Mouse (Mus musculus) CH12.LX (cell line): Measurements from ENCODE around the gene Ralgapb. TPM values are rescaled to one million over a fixed set of nuclear protein-coding genes. Genes with fewer than 3 reads are reported as not detected.

Source experiments
- DNase-seq: peaks from one replicate; pipeline ENCODE4 v3.0.0-alpha.2; 2013; ENCODE audit errors: extremely low read depth
- H3K27ac ChIP-seq: 2 replicates; pipeline ENCODE4 v1.5.1; 2012; ENCODE audit warnings: low read depth, mild to moderate bottlenecking, control low read depth, moderate library complexity; ENCODE audit not compliant: insufficient read depth
- H3K27me3 ChIP-seq: replicated peaks from 2 replicates; pipeline ENCODE3; 2012; ENCODE audit warnings: inconsistent platforms
- H3K36me3 ChIP-seq, 2 experiments: replicated peaks in 1 of 2; 2 replicates each; pipeline versions ENCODE3 to v1.6.1; 2012; ENCODE audit warnings: inconsistent platforms in 1 of 2, low read length in 1 of 2, mild to moderate bottlenecking in 1 of 2, mixed read lengths in 1 of 2, moderate library complexity in 1 of 2; ENCODE audit not compliant: control insufficient read depth in 1 of 2, insufficient read depth in 1 of 2
- H3K4me1 ChIP-seq, 2 experiments: 2 replicates each; pipeline ENCODE4 v1.6.1; 2012; ENCODE audit warnings: inconsistent platforms in 1 of 2, moderate library complexity in 1 of 2; ENCODE audit not compliant: insufficient read depth in 2 of 2, control insufficient read depth in 1 of 2
- H3K4me2 ChIP-seq: 2 replicates; pipeline ENCODE4 v1.6.1; 2012; ENCODE audit warnings: low read depth, mild to moderate bottlenecking, control low read depth; ENCODE audit not compliant: poor library complexity, insufficient read depth, severe bottlenecking
- H3K4me3 ChIP-seq, 3 experiments: fragments of 150-350 bp in 1 of 3; sonication (generic) in 1 of 3; replicated peaks in 1 of 3; 2 replicates each; pipeline versions ENCODE3 to v1.5.1; 2011 to 2012; ENCODE audit warnings: low read depth in 2 of 3, low read length in 2 of 3, mild to moderate bottlenecking in 2 of 3, moderate library complexity in 2 of 3, control low read depth in 1 of 3, improper control_type of control experiment in 1 of 3, inconsistent platforms in 1 of 3, mixed read lengths in 1 of 3; ENCODE audit not compliant: poor library complexity in 1 of 3
- H3K79me2 ChIP-seq: replicated peaks from 2 replicates; pipeline ENCODE4 v1.6.1; 2012; ENCODE audit warnings: mild to moderate bottlenecking, moderate library complexity; ENCODE audit not compliant: control insufficient read depth, poor library complexity, insufficient read depth, severe bottlenecking; ENCODE audit errors: extremely low read depth
- H3K9ac ChIP-seq: 2 replicates; pipeline ENCODE4 v1.6.1; 2012; ENCODE audit warnings: low read depth, mild to moderate bottlenecking, control low read depth, moderate library complexity; ENCODE audit not compliant: insufficient read depth
- H3K9me3 ChIP-seq: replicated peaks from 2 replicates; pipeline ENCODE3; 2012; ENCODE audit warnings: low read length, inconsistent platforms, mixed read lengths
- CHD1 ChIP-seq: IDR thresholded peaks from 2 replicates; pipeline ENCODE4 v1.6.1; 2012; ENCODE audit warnings: low read depth, low read length, improper control_type of control experiment, inconsistent platforms
- CHD2 ChIP-seq: IDR thresholded peaks from 2 replicates; pipeline ENCODE4 v1.6.1; 2011; ENCODE audit warnings: low read length, improper control_type of control experiment
- CTCF ChIP-seq, 2 experiments: IDR thresholded peaks in 1 of 2; conservative IDR thresholded peaks in 1 of 2; 2 replicates each; pipeline ENCODE4 v1.5.1; 2011 to 2012; ENCODE audit warnings: low read depth in 2 of 2, low read length in 2 of 2, improper control_type of control experiment in 1 of 2, inconsistent platforms in 1 of 2, mild to moderate bottlenecking in 1 of 2, moderate library complexity in 1 of 2
- E2F4 ChIP-seq: IDR thresholded peaks from 2 replicates; pipeline ENCODE4 v1.6.1; 2011; ENCODE audit warnings: low read depth, low read length, improper control_type of control experiment; ENCODE audit not compliant: insufficient replicate concordance
- ELF1 ChIP-seq: IDR thresholded peaks from 2 replicates; pipeline ENCODE4 v1.6.1; 2014; ENCODE audit warnings: low read depth, mild to moderate bottlenecking, inconsistent platforms, low read length, improper control_type of control experiment
- EP300 ChIP-seq: IDR thresholded peaks from 2 replicates; pipeline ENCODE4 v1.6.1; 2011; ENCODE audit warnings: low read length, improper control_type of control experiment
- ETS1 ChIP-seq: conservative IDR thresholded peaks from 2 replicates; pipeline ENCODE4 v1.6.1; 2012; ENCODE audit warnings: low read depth, mild to moderate bottlenecking, inconsistent platforms, low read length, improper control_type of control experiment, moderate library complexity
- KAT2A ChIP-seq: IDR thresholded peaks from 2 replicates; pipeline ENCODE4 v1.6.1; 2012; ENCODE audit warnings: low read length, improper control_type of control experiment, inconsistent platforms; ENCODE audit not compliant: insufficient replicate concordance
- MAFK ChIP-seq: IDR thresholded peaks from 2 replicates; pipeline ENCODE4 v1.6.1; 2011; ENCODE audit warnings: low read length, improper control_type of control experiment; ENCODE audit not compliant: insufficient replicate concordance
- MAX ChIP-seq: IDR thresholded peaks from 2 replicates; pipeline ENCODE4 v1.6.1; 2011; ENCODE audit warnings: low read length, improper control_type of control experiment
- MAZ ChIP-seq: IDR thresholded peaks from 2 replicates; pipeline ENCODE4 v1.6.1; 2012; ENCODE audit warnings: low read depth, mild to moderate bottlenecking, inconsistent platforms, low read length, improper control_type of control experiment, moderate library complexity
- NRF1 ChIP-seq: IDR thresholded peaks from 2 replicates; pipeline ENCODE4 v1.6.1; 2014; ENCODE audit warnings: low read depth, mild to moderate bottlenecking, inconsistent platforms, low read length, improper control_type of control experiment, moderate library complexity
- PAX5 ChIP-seq: IDR thresholded peaks from 2 replicates; pipeline ENCODE4 v1.6.1; 2012; ENCODE audit warnings: low read length, inconsistent platforms, mixed read lengths
- POLR2AphosphoS2 ChIP-seq: IDR thresholded peaks from 2 replicates; pipeline ENCODE4 v1.6.1; 2011; ENCODE audit warnings: low read depth, low read length, improper control_type of control experiment
- RAD21 ChIP-seq: IDR thresholded peaks from 2 replicates; pipeline ENCODE4 v1.6.1; 2011; ENCODE audit warnings: low read depth, mild to moderate bottlenecking, low read length, improper control_type of control experiment, moderate library complexity
- RCOR1 ChIP-seq: conservative IDR thresholded peaks from 2 replicates; pipeline ENCODE4 v1.6.1; 2012; ENCODE audit warnings: low read depth, mild to moderate bottlenecking, inconsistent platforms, low read length, improper control_type of control experiment
- SMC3 ChIP-seq: IDR thresholded peaks from 2 replicates; pipeline ENCODE4 v1.6.1; 2011; ENCODE audit warnings: low read depth, low read length, improper control_type of control experiment
- TCF12 ChIP-seq: IDR thresholded peaks from 2 replicates; pipeline ENCODE4 v1.6.1; 2014; ENCODE audit warnings: low read depth, mild to moderate bottlenecking, inconsistent platforms, low read length, improper control_type of control experiment
- UBTF ChIP-seq: IDR thresholded peaks from 2 replicates; pipeline ENCODE4 v1.6.1; 2012; ENCODE audit warnings: low read depth, mild to moderate bottlenecking, inconsistent platforms, low read length, improper control_type of control experiment, moderate library complexity
- USF2 ChIP-seq: conservative IDR thresholded peaks from 2 replicates; pipeline ENCODE4 v1.6.1; 2011; ENCODE audit warnings: low read depth, low read length, improper control_type of control experiment
- ZMIZ1 ChIP-seq: IDR thresholded peaks from 2 replicates; pipeline ENCODE4 v1.6.1; 2012; ENCODE audit warnings: low read depth, mild to moderate bottlenecking, inconsistent platforms, low read length, improper control_type of control experiment
- ZNF384 ChIP-seq: IDR thresholded peaks from 2 replicates; pipeline ENCODE4 v1.6.1; 2012; ENCODE audit warnings: low read depth, low read length, improper control_type of control experiment, inconsistent platforms
- dilution Hi-C: fragments of 300-500 bp; cut with MboI; formaldehyde crosslinking; loops from 2 replicates; pipeline ENCODE4 v1.14.3; 2020; ENCODE audit warnings: low sequenced_read_pairs; ENCODE audit not compliant: extremely low pct_unique_long_range_greater_than_20kb, extremely low pct_ligation_motif_present
- in situ Hi-C: fragments of 300-500 bp; cut with MboI; formaldehyde crosslinking; loops from 3 replicates; pipeline ENCODE4 v1.14.3; 2019; ENCODE audit warnings: low sequenced_read_pairs, low pct_ligation_motif_present, low pct_unique_long_range_greater_than_20kb, mixed read lengths
- polyA plus RNA-seq: library from polyadenylated mRNA; unstranded; fragments of >175 nt; gene quantifications from 2 replicates; pipeline ENCODE4 v1.2.1, GENCODE M21; 2012; ENCODE audit warnings: low read depth; ENCODE audit not compliant: insufficient read length
- total RNA-seq, 2 experiments: library from RNA; depleted of rRNA; stranded (reverse); fragments of 300-350 nt in 1 of 2; fragments of >200 nt in 1 of 2; gene quantifications; 2 replicates each; pipeline ENCODE4 v1.2.3; 2012 to 2014

The Ralgapb gene
- total and polyA plus RNA-seq, 3 experiments: 10.7 to 18.4 (median 12.9) TPM

- peaks cover 5% of the 10 kb centered on the region for H3K27me3 ChIP-seq
- no peak overlapping the region for H3K4me2 ChIP-seq
- H3K79me2 ChIP-seq: no peaks in the 10 kb centered on the region
- no peak for DNase-seq
- dilution Hi-C loops (no loop called here), in situ Hi-C loops (no loop called here)
- no peaks in the 10 kb centered on the region for H3K9me3 ChIP-seq
- no peaks in the 10 kb centered on the region for H3K4me1 ChIP-seq
- TF ChIP-seq ZNF384 (no peak), CHD2 (no peak), NRF1 (no peak), ZMIZ1 (no peak), CTCF (conservative IDR thresholded peaks at IDR 0.05 in 1 of 2, IDR thresholded peaks at IDR 0.05 in 1 of 2; ENCODE audit: low read depth in 2 of 2, low read length in 2 of 2) (no peak), USF2 (no peak), ELF1 (no peak), MAZ (no peak), MAFK (no peak), RAD21 (no peak), RCOR1 (no peak), ETS1 (no peak), EP300 (no peak), TCF12 (no peak), UBTF (no peak), SMC3 (no peak)
- H3K27ac ChIP-seq: no peak overlapping the region
- H3K36me3 ChIP-seq: peaks cover 3 to 18% of the 10 kb centered on the region in 2 experiments
- no peak overlapping the region for H3K9ac ChIP-seq
- no peak overlapping the region for H3K4me3 ChIP-seq
Observed at GRCm38 (mm10) chr2:158503226-158503625, 93.6 kb downstream of the Ralgapb start.

- Histone ChIP-seq H3K36me3 (peaks cover 3 to 14% of the 10 kb centered on the region in 2 experiments), H3K4me3 (no peak overlapping the region), H3K4me2 (no peak overlapping the region), H3K9ac (no peak overlapping the region), H3K9me3 (no peaks in the 10 kb centered on the region), H3K27ac (no peak overlapping the region)
- dilution Hi-C loops: no loop called here
- no peak for DNase-seq
- TF ChIP-seq RAD21 (no peak), MAFK (no peak), EP300 (no peak), CHD1 (no peak), E2F4 (no peak), POLR2AphosphoS2 (no peak), PAX5 (no peak), ZNF384 (no peak), USF2 (no peak), KAT2A (no peak), MAX (no peak), ZMIZ1 (no peak), CTCF (conservative IDR thresholded peaks at IDR 0.05 in 1 of 2, IDR thresholded peaks at IDR 0.05 in 1 of 2; ENCODE audit: low read depth in 2 of 2, low read length in 2 of 2) (no peak)
- TF ChIP-seq, all 38 proteins: peak for 0
- Histone ChIP-seq H3K79me2 (no peaks in the 10 kb centered on the region), H3K4me1 (no peaks in the 10 kb centered on the region), H3K27me3 (peaks cover 5% of the 10 kb centered on the region)
- in situ Hi-C loops: no loop called here
Observed at GRCm38 (mm10) chr2:158503671-158504070, 94.0 kb downstream of the Ralgapb start.
